Mouse (Mus musculus): ENCODE results near the gene Rnf39.

The Rnf39 gene

GRCm38 (mm10) chr17:36972791-36973190 is 30.1 kb downstream of the Rnf39 start:
- in situ Hi-C loops (cut with MboI; ENCODE audit: unreplicated experiment in 2 of 2) = loop anchor here in 1 of 2 experiments (25.0 kb wide), 1 partner anchor 1010 kb away; the partner anchor contains the start of gene Abcf1

- in situ Hi-C loops (cut with MboI; ENCODE audit: unreplicated experiment in 2 of 2) = loop anchor here in 1 of 2 experiments (25.0 kb wide), 1 partner anchor 1011 kb away; the partner anchor contains the start of gene Abcf1
These were observed 30.6 kb downstream of the Rnf39 start for GRCm38 (mm10) chr17:36973271-36973787.

GRCm38 (mm10) chr17:36981221-36981813 is 38.6 kb downstream of the Rnf39 start, which contains the start of gene 2410137M14Rik:
TSS of gene 2410137M14Rik (minus strand) at chr17:36981237.
- in situ Hi-C loops (cut with MboI; ENCODE audit: unreplicated experiment in 2 of 2) = no loop called here

GRCm38 (mm10) chr17:36981845-36982244 is 39.1 kb downstream of the Rnf39 start:
- in situ Hi-C loops (cut with MboI; ENCODE audit: unreplicated experiment in 2 of 2) = no loop called here

- in situ Hi-C loops (cut with MboI; ENCODE audit: unreplicated experiment in 2 of 2) = no loop called here
These were observed 39.8 kb downstream of the Rnf39 start for GRCm38 (mm10) chr17:36982253-36983155.

GRCm38 (mm10) chr17:36988475-36988874 is 45.8 kb downstream of the Rnf39 start:
- in situ Hi-C loops (cut with MboI; ENCODE audit: unreplicated experiment in 2 of 2) = no loop called here

GRCm38 (mm10) chr17:36989437-36989836 is 46.7 kb downstream of the Rnf39 start, which contains the start of gene H2-M5:
TSS of gene H2-M5 (minus strand) at chr17:36989537.
- in situ Hi-C loops (cut with MboI; ENCODE audit: unreplicated experiment in 2 of 2) = no loop called here

- in situ Hi-C loops (cut with MboI; ENCODE audit: unreplicated experiment in 2 of 2) = loop anchor here (5.0 to 10.0 kb wide), 2 partner anchors 73 to 214 kb away; partner anchors contain the start of gene Olfr94 (in 1 of the 2)
These were observed 47.9 kb downstream of the Rnf39 start for GRCm38 (mm10) chr17:36990630-36991029.

GRCm38 (mm10) chr17:36992336-36993104 is 49.8 kb downstream of the Rnf39 start:
- in situ Hi-C loops (cut with MboI; ENCODE audit: unreplicated experiment in 2 of 2) = loop anchor here (5.0 to 10.0 kb wide), 2 partner anchors 75 to 212 kb away; partner anchors contain the start of gene Olfr94 (in 1 of the 2)

- in situ Hi-C loops (cut with MboI; ENCODE audit: unreplicated experiment in 2 of 2) = loop anchor here (5.0 to 10.0 kb wide), 2 partner anchors 77 to 211 kb away; partner anchors contain the start of gene Olfr94 (in 1 of the 2)
These were observed 51.1 kb downstream of the Rnf39 start for GRCm38 (mm10) chr17:36993770-36994325.

GRCm38 (mm10) chr17:36994528-36994927 is 51.8 kb downstream of the Rnf39 start:
- in situ Hi-C loops (cut with MboI; ENCODE audit: unreplicated experiment in 2 of 2) = loop anchor here (5.0 to 10.0 kb wide), 2 partner anchors 77 to 210 kb away; partner anchors contain the start of gene Olfr94 (in 1 of the 2)

- in situ Hi-C loops (cut with MboI; ENCODE audit: unreplicated experiment in 2 of 2) = loop anchor here in 1 of 2 experiments (5.0 to 10.0 kb wide), 2 partner anchors 78 to 209 kb away; partner anchors contain the start of gene Olfr94
These were observed 52.7 kb downstream of the Rnf39 start for GRCm38 (mm10) chr17:36995448-36995847.

- in situ Hi-C loops (cut with MboI; ENCODE audit: unreplicated experiment in 2 of 2) = loop anchor here in 1 of 2 experiments (5.0 to 10.0 kb wide), 2 partner anchors 80 to 208 kb away; partner anchors contain the start of gene Olfr94
These were observed 54.5 kb downstream of the Rnf39 start for GRCm38 (mm10) chr17:36997033-36997735.
